Mouse (Mus musculus): ENCODE data around the gene Zfpm1.
A peak's percentile ranks its signal among the peaks of the same experiment; 100 is the strongest.
"Not testable (repeated sequence)": the region's sequence is repeated elsewhere in the genome, so short reads cannot be mapped to it uniquely, and the experiment has no call there.

The Zfpm1 gene

GRCm38 (mm10) chr8:122323951-122324402 is 42.0 kb downstream of the Zfpm1 start:
- DNase-seq (ENCODE audit: low spot score in 2 of 2), result not testable (repeated sequence)

GRCm38 (mm10) chr8:122325196-122325595 is 43.3 kb downstream of the Zfpm1 start:
- no peak for DNase-seq (ENCODE audit: low spot score in 2 of 2)

DNA sequence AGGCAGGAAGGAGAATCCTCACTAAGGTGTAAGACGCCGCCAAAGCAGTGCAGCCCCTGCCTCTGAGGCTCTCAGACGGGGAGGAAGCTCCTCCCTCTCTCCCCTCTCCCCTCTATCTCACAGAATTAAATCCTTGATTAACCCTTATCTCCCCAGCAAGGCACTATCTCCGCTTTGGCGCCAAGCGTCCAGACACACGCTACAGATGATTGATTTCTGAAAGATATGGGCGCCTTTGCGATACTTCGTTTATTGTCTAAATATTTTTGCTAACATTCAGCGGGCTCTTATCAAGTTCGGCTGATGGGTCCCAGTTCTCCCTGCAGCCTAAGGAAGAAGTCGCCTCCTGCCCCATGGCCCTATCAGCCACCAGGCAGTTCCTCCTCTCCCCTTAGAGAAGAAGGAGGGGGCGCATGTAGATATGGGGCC is 44.2 kb downstream of the Zfpm1 start:
- no peak for DNase-seq (ENCODE audit: low spot score in 2 of 2)

GRCm38 (mm10) chr8:122329072-122329471 is 47.1 kb downstream of the Zfpm1 start:
- DNase-seq (ENCODE audit: low spot score in 2 of 2), result no peak

DNA sequence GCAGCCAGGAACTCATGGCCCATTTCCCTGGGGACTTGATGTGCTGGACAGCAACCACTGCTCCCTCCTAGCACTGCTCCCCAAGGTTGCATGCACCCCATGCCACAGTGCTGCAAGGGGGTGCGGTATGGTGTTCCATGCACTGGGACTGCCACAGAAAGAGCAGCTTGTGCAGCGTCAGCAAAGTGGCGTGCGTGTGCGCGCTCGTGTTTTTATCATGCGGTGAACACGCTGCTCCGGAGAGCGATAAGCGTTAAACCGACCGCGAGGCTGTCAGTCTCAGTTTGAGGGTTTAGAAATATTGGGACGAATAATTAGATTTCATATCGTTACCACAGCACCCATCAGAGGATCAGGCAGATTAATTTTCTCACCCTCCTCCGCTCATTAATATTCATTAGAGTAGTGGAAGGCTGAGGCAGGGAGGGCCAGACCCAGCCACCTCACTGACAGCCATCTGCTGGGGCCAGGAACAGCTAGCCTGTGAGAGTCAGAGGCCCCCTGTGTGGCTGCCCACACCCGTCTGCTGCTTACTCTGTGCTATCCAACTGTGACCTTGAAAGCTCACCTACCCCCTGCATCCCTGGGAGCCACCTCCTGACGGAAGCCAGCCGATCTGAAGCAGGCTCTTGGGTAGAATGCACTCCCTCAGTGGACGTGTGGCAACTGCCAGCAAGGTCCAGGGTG is 47.8 kb downstream of the Zfpm1 start:
- DNase-seq (ENCODE audit: low spot score in 2 of 2), result no peak

DNA sequence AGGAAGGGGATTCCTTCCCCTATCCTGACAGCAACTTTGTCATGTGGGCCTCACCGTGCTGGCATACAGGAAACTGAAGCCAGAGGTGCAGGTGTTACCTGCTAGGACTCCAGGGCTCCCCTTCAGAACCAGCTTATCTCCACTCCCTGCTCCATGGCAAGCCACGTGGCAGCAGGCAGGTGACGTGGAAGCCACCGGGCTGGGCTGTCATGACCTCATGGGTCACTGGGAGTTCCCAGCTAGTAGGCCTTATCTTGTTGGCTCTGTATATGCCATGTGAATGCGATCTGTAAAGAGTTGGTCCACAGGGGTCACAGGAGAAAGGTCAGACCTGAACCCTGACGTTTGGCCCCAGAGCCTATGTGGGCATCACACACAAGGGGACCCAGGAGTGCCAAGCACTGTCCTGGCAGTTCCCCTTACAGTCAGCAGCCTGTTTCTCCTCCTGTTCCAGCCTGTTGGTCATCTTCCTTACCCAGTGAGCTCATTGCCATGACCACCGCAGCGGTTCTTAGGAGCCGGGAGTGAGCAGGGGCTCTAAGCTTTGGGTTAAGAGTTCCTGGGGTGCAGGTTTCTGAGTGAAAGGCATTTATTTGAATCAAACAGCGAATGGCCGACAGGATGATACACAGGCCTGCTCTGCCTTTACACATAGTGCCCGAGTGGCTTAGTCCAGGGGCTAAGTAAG is 48.6 kb downstream of the Zfpm1 start:
- no peak for DNase-seq (ENCODE audit: low spot score in 2 of 2)

- DNase-seq (ENCODE audit: low spot score in 2 of 2), result no peak
These were observed 49.2 kb downstream of the Zfpm1 start for GRCm38 (mm10) chr8:122331134-122331523.

DNA sequence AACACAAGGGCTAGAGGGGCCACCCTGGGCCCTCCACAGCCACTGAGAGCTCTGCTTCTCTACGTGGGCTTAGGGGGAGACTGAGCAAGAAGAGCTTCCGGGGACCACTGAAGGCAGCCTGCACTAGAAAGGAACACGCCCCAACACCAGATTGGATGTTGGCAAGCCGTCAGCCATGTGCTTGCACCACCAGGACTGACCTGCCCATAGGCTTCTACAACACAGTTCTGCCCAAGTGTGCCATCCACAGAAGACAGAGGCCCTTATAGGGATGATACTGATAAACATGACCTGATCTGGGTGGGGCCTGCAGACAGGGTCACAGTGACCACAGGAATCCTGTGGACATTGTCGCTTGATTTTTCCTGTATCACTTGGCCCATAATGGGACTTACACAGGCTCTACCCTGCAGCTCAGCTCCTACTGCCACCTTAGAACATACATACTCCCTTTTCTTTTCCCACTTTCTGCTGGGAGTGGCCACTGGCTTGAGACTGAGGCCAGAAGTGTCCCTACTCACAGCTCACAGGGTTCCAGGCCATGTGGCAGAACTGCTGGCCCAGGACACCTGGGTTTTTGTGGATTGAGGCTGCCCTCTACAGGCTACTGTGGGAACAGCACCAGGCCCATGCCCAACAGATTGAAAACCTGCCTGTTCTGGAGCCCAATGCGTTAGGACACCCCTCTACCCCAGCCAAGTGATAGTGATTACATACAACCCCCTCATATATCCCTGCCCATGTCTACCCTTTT is 51.0 kb downstream of the Zfpm1 start:
- DNase-seq (ENCODE audit: low spot score in 2 of 2), result peak; percentile 60 to 77

DNA sequence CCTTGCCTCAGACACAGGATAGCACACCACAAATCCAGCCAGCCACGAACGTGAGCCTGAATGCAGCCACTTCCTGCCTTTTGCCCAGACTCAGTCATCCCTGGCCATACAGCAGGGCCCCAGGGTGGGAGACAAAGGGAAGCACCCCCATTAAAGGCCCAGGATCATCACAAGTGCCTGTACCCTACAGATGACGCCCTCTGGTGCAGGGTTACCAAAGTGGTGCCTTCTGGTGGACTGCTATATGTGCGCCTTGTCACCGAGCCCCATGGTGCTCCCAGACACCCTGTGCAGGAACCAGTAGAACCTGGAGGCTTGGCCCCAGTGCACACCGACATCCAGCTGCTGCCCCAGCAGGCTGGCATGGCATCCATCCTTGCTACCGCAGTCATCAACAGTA is 51.6 kb downstream of the Zfpm1 start:
- no peak for DNase-seq (ENCODE audit: low spot score in 2 of 2)

- DNase-seq (ENCODE audit: low spot score in 2 of 2), result no peak
These were observed 53.0 kb downstream of the Zfpm1 start for GRCm38 (mm10) chr8:122334791-122335490.

DNA sequence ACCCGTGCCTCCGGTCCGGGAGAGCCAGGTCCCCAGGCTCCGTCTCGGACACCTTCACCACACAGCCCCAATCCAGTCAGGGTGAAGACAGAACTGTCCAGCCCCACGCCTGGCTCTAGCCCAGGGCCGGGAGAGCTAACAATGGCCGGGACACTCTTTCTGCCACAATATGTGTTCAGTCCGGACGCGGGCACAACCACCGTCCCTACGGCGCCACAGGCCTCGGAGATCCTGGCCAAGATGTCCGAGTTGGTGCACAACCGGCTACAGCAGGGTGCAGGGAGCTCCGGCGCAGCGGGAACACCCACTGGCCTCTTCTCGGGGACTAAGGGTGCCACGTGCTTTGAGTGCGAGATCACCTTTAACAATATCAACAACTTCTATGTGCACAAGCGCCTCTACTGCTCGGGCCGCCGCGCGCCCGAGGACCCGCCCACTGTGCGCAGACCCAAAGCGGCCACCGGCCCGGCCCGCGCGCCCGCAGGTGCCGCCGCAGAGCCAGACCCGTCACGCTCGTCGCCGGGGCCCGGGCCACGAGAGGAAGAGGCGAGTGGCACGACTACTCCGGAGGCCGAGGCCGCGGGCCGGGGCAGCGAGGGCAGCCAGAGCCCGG is 53.8 kb downstream of the Zfpm1 start:
- no peak for DNase-seq (ENCODE audit: low spot score in 2 of 2)

GRCm38 (mm10) chr8:122336251-122336910 is 54.4 kb downstream of the Zfpm1 start:
- peak in 1 of 2 experiments; percentile 54 for DNase-seq (ENCODE audit: low spot score in 2 of 2)

- no peak for DNase-seq (ENCODE audit: low spot score in 2 of 2)
These were observed 56.9 kb downstream of the Zfpm1 start for GRCm38 (mm10) chr8:122338852-122339251.

- DNase-seq (ENCODE audit: low spot score in 2 of 2), result no peak
These were observed 58.8 kb downstream of the Zfpm1 start for GRCm38 (mm10) chr8:122340761-122341160.

DNA sequence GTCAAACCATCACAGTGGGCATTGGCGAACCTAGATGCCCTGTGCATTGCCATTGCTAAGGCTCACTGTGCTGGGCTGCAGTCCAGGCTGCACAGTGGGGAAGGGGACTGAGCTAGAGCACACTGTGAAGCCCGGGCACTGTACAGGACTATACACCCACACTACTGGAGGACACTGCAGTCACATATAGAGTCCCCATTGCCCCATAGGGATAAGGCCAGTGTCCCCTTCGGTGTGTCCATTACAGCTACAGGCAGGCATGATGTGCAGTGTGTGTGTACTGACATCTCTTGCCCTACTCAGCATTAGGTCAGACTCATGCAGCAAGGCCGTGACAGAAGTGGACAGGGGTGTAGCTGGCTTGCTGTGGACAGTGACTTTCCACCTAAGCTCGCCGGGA is 59.8 kb downstream of the Zfpm1 start:
- DNase-seq (ENCODE audit: low spot score in 2 of 2), result no peak

DNA sequence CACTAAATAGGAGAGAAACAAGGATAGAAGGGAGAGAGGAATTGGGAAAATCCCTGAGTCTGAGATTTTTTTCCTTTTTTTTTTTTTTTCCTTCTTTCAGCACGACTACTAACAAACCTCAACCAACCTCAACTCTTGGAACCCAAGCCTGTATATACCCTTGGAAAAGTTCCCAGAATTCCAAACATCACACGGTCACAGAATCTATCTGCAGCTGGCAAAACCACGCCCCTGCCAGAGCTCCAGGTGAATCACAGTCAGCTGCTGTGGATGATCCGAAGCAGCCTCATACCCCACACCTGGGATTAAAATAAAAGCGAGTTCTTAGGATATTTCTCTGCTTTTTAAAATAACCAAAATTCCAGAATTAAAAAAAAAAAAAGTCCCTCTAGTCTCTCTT is 60.4 kb downstream of the Zfpm1 start:
- DNase-seq (ENCODE audit: low spot score in 2 of 2), result no peak

GRCm38 (mm10) chr8:122342806-122343209 is 60.9 kb downstream of the Zfpm1 start:
- peak in 1 of 2 experiments; percentile 64 for DNase-seq (ENCODE audit: low spot score in 2 of 2)

- no peak for DNase-seq (ENCODE audit: low spot score in 2 of 2)
These were observed 61.4 kb downstream of the Zfpm1 start for GRCm38 (mm10) chr8:122343341-122343740.

DNA sequence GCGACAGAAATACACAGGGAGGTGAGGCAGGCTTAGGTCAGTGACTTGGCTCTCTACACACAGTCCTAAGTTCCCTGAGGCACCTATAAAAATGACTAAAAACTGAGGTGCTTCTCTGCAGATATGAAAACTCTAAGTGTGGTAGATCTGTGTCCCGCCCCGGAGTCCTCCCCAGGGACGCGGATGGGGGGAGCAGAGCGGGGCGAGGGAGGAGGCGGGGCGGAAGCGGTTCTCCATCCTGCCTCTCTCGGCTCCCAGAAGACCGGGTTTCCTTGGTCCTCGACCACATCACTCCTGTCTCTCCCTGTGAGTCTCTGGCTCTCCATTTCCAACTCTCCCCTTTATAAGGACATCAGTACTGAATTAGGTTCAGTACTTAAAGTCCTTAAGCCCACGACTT is 61.8 kb downstream of the Zfpm1 start:
- DNase-seq (ENCODE audit: low spot score in 2 of 2), result no peak

GRCm38 (mm10) chr8:122344219-122344618 is 62.3 kb downstream of the Zfpm1 start:
- DNase-seq (ENCODE audit: low spot score in 2 of 2), result no peak
